Mouse (Mus musculus): ENCODE measurements at regions not wholly inside any gene's neighbourhood (a gene's known extent, or its start where the extent isn't known, plus 50 kb on each side); places are given as distances from the start of the nearest gene placed in this dataset.

DNA sequence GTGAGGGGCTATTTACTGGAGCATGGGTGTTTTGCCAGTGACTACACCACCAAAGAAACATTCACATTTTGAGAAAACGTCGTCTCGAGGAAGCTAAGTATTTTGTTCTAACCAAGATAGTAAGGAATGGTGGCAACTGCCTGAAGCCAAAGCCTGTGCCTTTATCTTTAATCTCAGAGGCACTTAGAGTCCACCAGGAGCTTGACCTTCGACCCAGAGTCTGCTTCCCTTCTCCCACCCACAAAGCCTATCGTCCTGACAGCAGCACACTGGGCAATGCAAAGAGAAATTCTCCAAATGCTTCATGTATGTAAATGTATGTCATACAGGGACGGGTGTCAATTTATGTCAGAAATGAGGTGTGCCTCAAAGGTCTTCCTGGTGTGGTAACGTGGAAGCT, 437.2 kb upstream of the Mgmt start:
- no peak for ATAC-seq (replicated peaks; ENCODE audit: low read depth, poor library complexity, severe bottlenecking)

DNA sequence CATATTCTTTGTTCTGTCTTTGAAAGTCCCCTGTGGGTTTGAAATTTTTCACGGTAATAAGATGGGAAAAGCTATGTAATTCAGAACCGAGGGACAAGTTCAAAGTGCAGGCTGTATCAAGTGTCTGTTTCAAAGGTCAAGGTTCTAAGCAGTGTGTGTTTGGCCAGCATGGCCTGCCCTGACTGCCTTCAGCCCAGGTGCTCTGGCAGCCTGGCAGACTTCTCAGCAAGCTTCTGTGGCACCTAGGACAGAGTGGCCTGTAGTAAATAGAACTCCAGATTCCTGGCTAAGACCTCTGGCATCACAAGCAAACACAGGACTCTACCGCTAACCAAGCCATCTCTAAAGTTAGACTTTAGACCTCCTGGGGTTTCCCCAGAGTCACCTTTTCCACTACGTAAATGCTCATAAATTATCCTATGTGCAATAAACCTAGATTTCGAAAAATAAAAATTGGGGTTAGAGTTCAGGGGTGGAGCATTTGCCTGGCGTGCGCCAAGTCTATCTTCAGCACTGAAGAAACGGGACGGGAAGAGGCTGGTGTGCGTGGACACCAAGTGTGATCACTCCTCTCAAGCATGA, 436.5 kb upstream of the Mgmt start:
- ATAC-seq (replicated peaks; ENCODE audit: low read depth, poor library complexity, severe bottlenecking) = no peak

DNA sequence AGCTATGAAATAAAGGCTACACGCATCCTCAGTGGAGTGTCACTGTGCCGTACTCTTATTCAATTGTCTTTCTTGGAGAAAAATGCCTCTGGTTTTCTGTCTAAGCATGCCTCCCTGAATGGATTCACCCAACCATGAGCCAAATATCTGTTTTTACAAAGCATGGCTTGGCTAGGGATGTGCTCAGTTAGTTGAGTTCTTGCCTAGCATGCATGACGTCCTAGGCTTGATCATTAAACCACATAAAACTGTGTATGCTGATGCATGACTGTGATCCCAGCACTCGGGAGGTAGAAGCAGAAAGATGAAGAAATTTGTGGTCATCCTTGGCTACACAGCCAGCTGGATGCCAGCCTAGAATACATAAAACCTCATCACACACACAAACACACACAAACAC, 417.3 kb upstream of the Mgmt start:
- ATAC-seq (replicated peaks; ENCODE audit: low read depth, poor library complexity, severe bottlenecking) = no peak

DNA sequence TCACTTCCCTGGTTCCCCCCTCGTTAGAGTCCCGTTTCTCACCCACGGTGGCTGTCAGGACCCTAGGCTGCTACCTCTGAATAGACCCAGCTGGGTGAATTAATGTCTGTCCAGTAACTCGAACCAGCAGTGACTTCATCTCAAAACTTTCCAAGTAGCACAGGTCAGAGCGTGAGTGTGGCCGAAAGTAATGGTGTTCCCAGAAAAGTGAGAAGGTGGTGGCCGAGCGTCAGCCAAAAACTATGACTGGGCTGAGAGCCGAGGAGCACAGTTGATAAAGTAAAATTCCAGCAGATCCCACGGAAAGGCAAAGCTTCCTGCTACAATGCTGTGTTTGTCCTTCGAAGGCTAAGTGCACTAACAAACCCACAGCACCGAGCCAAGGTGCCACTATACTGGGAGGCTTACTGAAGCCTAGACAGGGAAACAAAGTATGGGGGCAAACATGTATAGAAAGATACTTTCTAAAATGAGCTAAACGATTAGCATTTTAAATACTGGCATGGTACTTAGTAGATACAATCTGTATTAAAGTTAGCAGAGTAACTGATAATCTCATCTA, 413.7 kb upstream of the Mgmt start:
- ATAC-seq (replicated peaks; ENCODE audit: low read depth, poor library complexity, severe bottlenecking) = no peak

DNA sequence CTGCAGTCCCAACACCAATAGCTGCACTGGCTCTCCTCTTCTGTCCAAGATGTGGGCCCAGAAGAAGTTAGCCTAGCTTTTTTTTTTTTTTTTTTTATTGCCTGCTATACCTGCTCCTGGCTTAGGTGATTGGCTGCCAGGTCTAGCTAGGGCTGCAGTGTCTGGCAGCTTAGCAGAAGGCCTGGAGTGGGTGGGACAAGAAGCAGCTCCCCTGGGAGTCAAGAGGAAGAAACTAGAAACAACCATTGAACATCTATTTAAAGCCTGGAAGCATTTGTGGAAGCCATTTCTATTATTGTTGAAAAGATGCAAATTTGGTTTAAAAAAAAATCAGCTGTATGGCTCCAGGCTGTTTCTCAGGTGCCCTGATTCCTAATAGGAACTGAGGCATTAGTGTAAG, 411.2 kb upstream of the Mgmt start:
- no peak for ATAC-seq (replicated peaks; ENCODE audit: low read depth, poor library complexity, severe bottlenecking)

DNA sequence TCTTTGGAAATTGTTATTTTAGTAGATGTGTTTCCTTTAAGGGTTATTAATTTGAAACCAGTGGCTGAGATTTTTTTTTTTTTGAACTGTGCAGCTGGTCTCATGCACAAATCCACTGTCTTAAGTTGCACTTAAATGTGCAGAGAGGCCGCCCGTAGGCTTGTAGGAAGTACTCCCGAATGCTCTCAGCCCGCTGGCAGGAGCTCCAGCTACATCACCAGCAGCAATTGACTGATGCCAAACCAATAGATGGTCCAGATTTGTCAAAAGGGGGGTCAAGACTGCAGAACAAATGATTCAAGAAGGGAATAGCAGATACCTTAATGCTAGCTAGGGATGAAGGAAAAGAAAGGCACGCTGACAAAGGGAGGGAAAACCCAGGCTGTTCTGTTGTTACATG, 406.9 kb upstream of the Mgmt start:
- ATAC-seq (replicated peaks; ENCODE audit: low read depth, poor library complexity, severe bottlenecking) = no peak

DNA sequence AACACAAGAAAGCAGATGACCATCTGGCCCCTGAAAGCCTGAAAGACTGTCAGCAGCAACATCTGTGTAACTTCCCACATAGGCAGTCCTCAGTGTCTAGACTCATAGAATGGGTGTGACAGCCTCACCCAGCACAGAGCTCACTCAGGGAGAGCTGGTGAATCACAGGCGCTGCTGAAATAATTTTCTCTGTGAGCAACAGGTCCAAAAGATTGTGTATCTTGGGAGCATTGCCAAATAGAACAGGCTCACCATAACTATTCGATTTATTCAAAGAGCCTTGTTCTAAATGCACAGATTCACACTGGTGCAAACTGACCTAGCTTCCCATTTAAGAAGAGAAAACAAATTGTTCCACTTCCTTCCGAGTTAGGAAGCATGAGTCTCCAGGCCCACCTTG, 399.6 kb upstream of the Mgmt start:
- no peak for ATAC-seq (replicated peaks; ENCODE audit: low read depth, poor library complexity, severe bottlenecking)

DNA sequence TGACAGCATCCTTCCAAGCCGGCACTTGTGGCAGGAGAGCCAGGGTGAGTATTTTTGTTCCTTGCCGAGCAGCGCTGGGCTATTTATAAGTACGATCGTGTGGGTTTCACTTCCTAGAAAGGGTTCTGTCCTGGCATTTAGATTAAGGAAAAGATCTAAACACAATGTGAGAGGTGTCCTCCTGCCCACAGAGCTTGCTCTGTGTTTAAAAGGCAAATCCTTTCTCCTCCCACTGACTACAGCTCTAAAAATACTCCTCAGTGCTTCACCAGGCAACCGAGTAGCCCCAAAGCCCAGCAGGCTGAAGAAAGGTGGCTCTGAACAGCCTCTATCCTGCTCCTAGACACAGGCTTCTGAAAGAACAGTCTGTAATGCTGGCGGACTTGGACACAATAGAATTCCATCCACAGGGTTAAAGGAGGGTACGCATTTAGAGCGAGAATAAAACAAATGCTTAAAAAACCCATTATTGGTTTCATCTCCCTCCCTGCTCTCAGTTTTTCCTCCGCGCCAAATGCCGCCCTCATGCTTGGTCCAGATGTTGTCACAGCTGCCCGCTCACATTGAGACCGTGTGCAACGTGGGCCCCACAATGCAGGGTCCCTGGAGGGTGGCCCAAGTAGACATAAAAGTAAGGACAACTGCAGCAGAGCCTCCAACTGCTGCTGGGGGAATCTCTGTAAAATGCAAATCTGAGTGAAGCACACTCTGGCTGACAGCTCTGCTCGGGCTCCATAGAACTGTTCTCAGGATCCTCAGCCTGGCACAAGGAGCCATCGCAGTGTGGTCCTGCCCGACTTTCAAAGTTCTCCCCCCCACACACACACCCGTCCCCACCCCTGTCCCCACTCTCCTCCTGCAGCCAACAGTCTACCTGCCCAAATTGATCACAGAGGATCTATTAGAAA, 397.8 kb upstream of the Mgmt start:
- ATAC-seq (replicated peaks; ENCODE audit: low read depth, poor library complexity, severe bottlenecking) = peak; percentile 73

DNA sequence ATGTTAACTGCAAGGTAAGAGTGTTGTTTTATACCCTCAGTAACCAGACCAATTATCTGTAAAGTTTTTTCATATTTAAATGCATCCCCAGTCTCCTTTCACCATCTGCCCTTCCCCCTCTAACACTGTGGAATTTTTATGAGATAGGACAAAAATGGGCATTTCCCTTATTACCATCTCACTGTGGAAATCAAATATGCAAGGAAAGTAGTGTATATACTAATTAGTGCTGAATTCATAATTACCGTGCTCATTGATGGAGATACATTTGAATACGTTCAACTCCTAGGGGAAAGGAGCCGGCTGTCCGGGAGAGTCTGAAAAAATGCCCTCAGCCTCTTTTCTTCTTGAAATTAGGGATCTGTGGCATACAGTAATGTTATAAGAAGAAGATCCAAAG, 394.4 kb upstream of the Mgmt start:
- ATAC-seq (replicated peaks; ENCODE audit: low read depth, poor library complexity, severe bottlenecking) = no peak

DNA sequence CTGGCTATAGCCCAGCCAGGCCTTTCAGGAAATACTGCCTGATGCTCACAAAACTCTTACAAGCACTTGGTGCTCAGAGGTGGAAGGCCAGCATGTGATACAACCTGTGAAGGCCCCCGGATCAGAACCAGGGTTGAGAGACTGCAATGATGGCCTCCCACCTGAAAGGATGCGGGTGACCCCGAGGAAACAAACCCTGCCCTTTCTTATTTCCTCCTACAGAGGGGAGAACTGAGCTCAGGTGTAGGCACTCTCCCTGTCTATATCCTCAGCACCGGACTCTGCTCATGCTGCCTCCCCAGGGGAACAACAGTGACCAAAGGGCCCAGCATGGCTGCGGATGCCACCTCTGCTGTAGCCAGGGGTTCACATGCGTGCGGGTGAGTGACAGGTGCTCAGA, 393.3 kb upstream of the Mgmt start:
- ATAC-seq (replicated peaks; ENCODE audit: low read depth, poor library complexity, severe bottlenecking) = no peak

DNA sequence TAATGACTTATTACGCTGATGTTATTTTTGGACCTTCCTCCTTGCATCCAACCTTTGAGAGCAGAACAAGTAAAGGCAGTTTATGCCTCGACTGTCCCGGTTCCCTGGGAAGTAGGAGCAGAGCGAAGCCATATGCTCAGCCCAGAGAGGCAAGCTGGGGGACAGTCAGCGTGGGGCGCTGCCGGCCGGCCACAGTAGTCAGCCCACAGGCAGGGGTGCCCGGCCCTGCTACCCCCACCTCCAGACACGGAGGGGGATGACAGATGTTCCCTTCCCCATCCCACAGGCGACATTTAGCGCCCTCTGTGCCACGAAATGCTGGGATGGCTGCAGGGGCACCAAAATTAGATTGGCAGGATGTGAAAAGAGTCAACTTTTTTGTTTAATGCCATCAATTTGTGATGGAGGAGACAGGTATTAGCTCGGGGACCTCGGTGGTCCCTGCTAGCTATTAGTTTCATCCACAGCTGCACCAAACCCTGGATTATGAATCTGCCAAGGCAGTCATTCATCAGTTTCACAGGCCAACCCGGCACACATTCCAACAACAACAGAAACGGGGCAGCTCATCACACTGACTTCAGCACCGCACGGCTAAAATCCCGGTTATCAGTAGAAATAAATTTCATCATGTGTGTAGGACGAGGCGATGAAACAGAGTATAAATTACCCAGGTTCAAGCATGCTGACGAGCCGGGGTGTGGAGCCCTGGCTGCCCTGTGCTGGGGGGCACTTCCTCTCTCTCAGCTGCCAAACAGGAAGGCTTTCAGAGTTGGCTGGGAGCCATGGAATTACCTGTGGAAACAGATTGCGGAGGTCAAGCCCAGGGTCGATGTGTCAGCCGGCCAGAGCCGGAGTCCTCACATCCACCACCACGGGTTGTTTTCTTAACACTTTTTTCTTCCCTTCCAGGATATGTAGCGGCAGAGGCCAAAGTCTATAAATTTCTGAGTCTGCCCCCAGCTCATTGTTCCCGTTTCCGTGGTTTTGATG, 392.3 kb upstream of the Mgmt start:
- ATAC-seq (replicated peaks; ENCODE audit: low read depth, poor library complexity, severe bottlenecking) = no peak

DNA sequence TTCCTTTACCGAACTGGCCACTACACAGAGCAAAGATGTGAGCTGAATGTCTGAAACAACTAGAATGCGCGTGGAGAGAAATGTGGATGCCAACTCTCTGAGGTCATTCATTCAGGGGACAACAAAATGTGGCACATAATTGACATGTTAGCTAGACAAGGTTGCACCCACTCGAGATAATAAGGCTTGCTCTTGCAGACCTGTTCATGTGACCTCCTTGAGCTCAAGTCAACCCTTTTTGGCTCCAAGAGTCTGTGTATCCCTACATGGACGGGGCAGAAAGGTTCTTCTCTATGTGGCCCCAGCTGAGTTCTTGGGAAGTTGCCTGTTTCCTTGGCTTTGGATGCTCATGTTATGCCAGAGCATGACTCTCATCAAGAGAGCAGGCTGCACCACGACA, 383.0 kb upstream of the Mgmt start:
- ATAC-seq (replicated peaks; ENCODE audit: low read depth, poor library complexity, severe bottlenecking) = no peak

DNA sequence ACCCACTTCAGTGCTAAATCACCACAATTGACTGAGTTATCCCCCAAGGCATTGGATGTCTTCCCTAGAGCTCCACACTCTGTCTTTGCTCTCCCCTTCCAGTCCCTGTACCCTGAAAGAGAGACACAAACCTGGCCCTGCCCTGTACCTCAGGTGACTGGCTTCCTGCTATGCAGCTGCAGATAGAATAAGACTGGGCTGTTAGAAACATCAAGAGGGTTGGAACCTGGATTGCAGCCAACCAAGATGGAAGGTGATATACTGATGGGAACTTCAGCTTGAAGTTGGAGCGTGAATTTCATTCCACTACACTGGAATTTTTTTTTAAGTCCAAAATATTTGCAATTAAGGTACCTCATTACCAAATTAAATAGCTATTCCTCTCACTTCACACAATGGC, 379.0 kb upstream of the Mgmt start:
- ATAC-seq (replicated peaks; ENCODE audit: low read depth, poor library complexity, severe bottlenecking) = no peak

DNA sequence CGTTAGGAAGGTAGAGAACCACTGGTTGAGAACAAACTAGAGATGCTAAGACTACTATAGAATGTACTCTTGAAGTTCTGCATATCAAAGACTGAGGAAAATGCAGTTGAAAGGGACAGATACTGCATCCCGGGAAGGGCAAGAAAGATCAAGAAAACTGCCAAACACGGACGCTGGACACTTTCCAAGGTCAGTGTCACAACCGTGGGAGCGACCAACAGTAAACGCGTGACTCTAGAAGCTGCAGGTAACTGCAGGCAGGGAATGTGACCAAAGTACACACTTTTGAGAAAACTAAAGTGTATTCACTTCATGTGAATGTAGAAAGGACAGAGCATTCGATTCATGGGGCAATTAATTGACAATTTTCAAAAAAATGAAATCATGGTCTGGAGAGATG, 368.6 kb upstream of the Mgmt start:
- ATAC-seq (replicated peaks; ENCODE audit: low read depth, poor library complexity, severe bottlenecking) = no peak

DNA sequence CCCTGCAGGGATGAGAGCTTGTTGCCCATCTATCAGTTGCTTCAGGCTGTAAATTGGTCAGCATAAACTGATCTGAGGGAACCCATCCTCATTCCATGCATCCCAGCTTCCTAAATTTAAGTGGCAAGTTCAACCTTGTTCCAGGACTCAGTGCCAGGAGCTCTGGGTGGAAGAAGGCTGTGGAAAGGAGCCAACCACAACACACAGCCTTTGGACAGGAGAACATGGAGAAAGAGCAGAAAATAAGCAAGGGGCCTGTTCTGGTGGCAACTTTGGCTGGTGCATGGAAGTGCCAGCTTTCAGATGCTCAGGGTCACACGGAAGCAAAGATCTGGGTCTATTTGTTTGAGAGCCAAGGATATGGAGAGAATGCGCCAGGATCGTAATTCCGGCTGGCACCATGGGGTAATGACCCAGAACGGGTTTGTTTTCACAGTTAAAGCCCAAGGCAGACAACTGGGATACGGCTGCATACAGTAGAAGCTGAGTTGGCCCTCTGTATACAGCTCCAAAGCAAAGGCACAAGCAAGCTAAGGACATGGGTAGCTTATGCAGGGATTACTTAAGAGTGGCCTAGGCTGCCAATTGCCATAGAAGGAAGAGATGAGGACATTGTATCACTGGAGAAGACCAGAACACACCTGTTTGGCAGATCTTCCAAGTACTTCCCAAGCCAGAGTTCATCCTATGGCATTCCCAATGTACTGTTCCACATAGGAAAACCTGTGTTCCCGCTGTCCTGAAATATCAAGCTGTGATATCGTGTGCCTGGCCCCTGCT, 364.2 kb upstream of the Mgmt start:
- ATAC-seq (replicated peaks; ENCODE audit: low read depth, poor library complexity, severe bottlenecking) = no peak

DNA sequence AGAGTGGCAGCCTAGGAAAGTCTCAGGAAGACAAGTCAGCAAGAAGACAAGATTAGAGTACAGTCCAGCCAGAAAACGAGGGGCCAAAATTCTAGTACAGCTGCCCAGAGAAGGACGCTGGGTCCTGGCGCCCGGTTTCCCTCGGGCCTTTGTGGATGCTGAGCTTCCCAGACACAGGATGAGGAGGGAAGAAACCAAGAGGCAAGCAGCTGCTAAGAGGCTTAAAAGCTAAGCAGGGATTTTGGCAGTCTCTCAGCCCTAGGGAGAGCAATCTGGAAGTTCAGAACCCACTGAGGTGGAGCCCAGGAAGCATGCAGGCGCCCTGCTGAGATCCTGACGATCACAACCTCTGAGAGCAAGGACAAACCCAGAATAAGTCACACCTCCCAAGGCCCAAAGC, 363.1 kb upstream of the Mgmt start:
- ATAC-seq (replicated peaks; ENCODE audit: low read depth, poor library complexity, severe bottlenecking) = no peak

DNA sequence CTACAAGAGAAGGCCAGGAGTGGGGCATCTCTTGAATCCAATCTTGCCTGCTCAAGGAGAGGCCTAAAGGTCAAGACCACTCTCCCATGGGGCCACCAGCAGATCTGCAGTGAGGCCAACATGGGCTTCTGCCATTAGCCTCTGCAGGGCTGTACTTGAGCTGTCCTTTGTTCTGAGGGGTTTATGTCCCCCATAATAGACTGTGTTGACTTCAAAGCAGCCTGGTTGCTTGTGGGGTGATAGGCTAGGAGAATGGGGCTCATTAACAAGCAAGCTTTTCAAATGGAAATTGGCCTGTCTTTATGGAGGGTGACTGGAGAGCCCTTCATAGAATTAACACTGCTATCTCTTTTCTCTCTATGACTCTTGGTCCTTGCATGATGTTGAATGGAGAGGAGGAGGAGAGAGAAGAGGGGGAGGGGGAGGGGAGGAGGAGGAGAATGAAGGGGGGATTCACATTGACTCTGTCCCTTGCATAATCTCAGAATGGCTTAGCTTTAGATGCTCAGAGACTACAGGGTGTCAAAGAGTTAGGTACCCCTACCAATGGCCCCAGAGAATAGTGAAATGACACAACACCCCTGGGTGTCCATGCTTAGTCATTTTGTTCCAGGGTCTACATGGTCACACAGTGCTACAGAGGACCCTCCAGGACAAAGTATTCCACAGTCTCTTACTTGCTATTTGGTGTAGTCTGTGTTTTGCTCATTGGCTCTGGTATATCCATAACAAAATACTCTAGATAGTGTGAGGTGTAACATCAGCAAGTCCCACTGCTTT, 352.3 kb upstream of the Mgmt start:
- no peak for ATAC-seq (replicated peaks; ENCODE audit: low read depth, poor library complexity, severe bottlenecking)

DNA sequence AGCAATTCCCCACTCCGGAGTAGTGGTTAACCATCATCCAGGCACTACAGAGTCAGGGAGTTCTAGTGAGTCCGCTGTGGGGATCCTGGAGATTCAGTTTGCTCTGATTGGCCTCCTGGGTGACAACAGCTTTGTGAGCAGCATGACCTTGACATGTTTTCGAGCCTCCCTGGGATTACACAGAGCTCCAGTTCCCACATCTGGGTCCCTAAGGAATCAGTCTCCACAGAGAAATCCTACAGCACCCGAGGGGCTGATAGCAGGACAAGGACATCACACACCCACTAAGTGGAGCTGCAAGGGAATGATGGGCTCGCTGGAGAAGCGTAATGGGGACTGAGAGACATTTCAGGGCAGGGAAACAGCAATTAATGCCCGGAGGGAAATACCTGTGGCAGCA, 351.5 kb upstream of the Mgmt start:
- no peak for ATAC-seq (replicated peaks; ENCODE audit: low read depth, poor library complexity, severe bottlenecking)

DNA sequence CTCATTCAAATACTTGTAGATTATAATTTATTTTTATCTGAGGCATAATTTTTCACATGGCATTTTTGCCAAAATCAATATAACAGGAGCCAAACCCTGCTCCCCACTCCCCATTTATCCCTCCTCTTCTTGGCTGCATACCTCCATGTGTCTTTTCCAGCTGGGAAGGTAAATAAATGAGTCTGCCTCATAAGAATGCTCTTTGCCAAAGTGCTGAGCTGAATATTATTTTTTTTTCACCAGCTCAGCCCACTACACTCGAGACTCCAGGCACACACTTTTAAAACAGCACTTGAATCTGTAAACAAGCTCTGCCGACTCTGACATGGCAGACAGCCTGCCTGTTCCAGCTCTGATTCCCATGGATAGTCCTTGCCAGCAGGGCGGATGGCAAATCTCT, 346.6 kb upstream of the Mgmt start:
- no peak for ATAC-seq (replicated peaks; ENCODE audit: low read depth, poor library complexity, severe bottlenecking)
